Mouse (Mus musculus) MEL (cell line): ENCODE data around the gene Pabpn1. TPM values are rescaled to one million over a fixed set of nuclear protein-coding genes. Genes with fewer than 3 reads are reported as not detected.

Experiments used
- DNase-seq: peaks from one replicate; pipeline ENCODE4 v3.0.0; 2011; ENCODE audit warnings: low read depth, low spot score
- H3K27ac ChIP-seq: 2 replicates; pipeline ENCODE4 v1.5.1; 2012; ENCODE audit warnings: low read depth, mild to moderate bottlenecking, control low read depth, low read length, moderate library complexity; ENCODE audit not compliant: control insufficient read depth
- H3K27me3 ChIP-seq, 2 experiments: fragments of 150-350 bp in 1 of 2; sonication (generic) in 1 of 2; 2 replicates each; pipeline ENCODE4 v1.6.1; 2012; ENCODE audit warnings: low read length in 2 of 2, mild to moderate bottlenecking in 2 of 2, improper control_type of control experiment in 1 of 2, moderate library complexity in 1 of 2; ENCODE audit not compliant: insufficient read depth in 2 of 2, control insufficient read depth in 1 of 2
- H3K36me3 ChIP-seq, 2 experiments: 2 replicates each; pipeline ENCODE4 v1.6.1; 2012 to 2014; ENCODE audit warnings: low read length in 2 of 2, improper control_type of control experiment in 1 of 2, inconsistent platforms in 1 of 2, mild to moderate bottlenecking in 1 of 2; ENCODE audit not compliant: insufficient read depth in 2 of 2, control insufficient read depth in 1 of 2
- H3K4me1 ChIP-seq, 2 experiments: fragments of 150-350 bp in 1 of 2; sonication (generic) in 1 of 2; 2 replicates each; pipeline ENCODE4 v1.6.1; 2012; ENCODE audit warnings: low read length in 2 of 2, improper control_type of control experiment in 1 of 2, mild to moderate bottlenecking in 1 of 2; ENCODE audit not compliant: insufficient read depth in 2 of 2, control insufficient read depth in 1 of 2
- H3K4me3 ChIP-seq, 2 experiments: fragments of 150-350 bp in 1 of 2; sonication (generic) in 1 of 2; 2 replicates each; pipeline ENCODE4 v1.5.1; 2012; ENCODE audit warnings: low read depth in 2 of 2, low read length in 2 of 2, mild to moderate bottlenecking in 2 of 2, moderate library complexity in 2 of 2, control low read depth in 1 of 2, improper control_type of control experiment in 1 of 2; ENCODE audit not compliant: control insufficient read depth in 1 of 2, insufficient read depth in 1 of 2
- H3K79me2 ChIP-seq: 2 replicates; pipeline ENCODE4 v1.6.1; 2012; ENCODE audit warnings: mild to moderate bottlenecking, low read length, moderate library complexity; ENCODE audit not compliant: control insufficient read depth, poor library complexity, insufficient read depth
- H3K9ac ChIP-seq: 2 replicates; pipeline ENCODE4 v1.6.1; 2012; ENCODE audit warnings: low read depth, mild to moderate bottlenecking, control low read depth, low read length, moderate library complexity; ENCODE audit not compliant: control insufficient read depth, poor library complexity, severe bottlenecking
- H3K9me3 ChIP-seq: fragments of 150-350 bp; sonication (generic); replicated peaks from 2 replicates; pipeline ENCODE4 v1.6.1; 2012; ENCODE audit warnings: mild to moderate bottlenecking, low read length, improper control_type of control experiment, moderate library complexity; ENCODE audit not compliant: insufficient read depth
- CHD1 ChIP-seq: IDR thresholded peaks from 2 replicates; pipeline ENCODE4 v1.6.1; 2012; ENCODE audit warnings: low read depth, mild to moderate bottlenecking, inconsistent platforms, low read length, improper control_type of control experiment
- EP300 ChIP-seq, 2 experiments: IDR thresholded peaks; 2 replicates each; pipeline ENCODE4 v1.6.1; 2011; ENCODE audit warnings: improper control_type of control experiment in 2 of 2, low read length in 2 of 2, low read depth in 1 of 2, mild to moderate bottlenecking in 1 of 2
- HCFC1 ChIP-seq: IDR thresholded peaks from 2 replicates; pipeline ENCODE4 v1.6.1; 2012; ENCODE audit warnings: low read depth, mild to moderate bottlenecking, inconsistent platforms, low read length, improper control_type of control experiment, moderate library complexity
- KAT2A ChIP-seq: conservative IDR thresholded peaks from 2 replicates; pipeline ENCODE4 v1.6.1; 2012; ENCODE audit warnings: low read depth, low read length, improper control_type of control experiment, inconsistent platforms
- MAX ChIP-seq: IDR thresholded peaks from 2 replicates; pipeline ENCODE4 v1.6.1; 2011; ENCODE audit warnings: low read length, improper control_type of control experiment
- MAZ ChIP-seq: IDR thresholded peaks from 2 replicates; pipeline ENCODE4 v1.6.1; 2012; ENCODE audit warnings: low read depth, mild to moderate bottlenecking, inconsistent platforms, low read length, improper control_type of control experiment
- MEF2A ChIP-seq: IDR thresholded peaks from 2 replicates; pipeline ENCODE4 v1.6.1; 2014; ENCODE audit warnings: low read depth, mild to moderate bottlenecking, inconsistent platforms, low read length, improper control_type of control experiment; ENCODE audit not compliant: poor library complexity, insufficient replicate concordance, severe bottlenecking; ENCODE audit errors: extremely low read depth
- MYC ChIP-seq: IDR thresholded peaks from 2 replicates; pipeline ENCODE4 v1.6.1; 2011; ENCODE audit warnings: low read depth, mild to moderate bottlenecking, low read length, improper control_type of control experiment, moderate library complexity
- RAD21 ChIP-seq: IDR thresholded peaks from 2 replicates; pipeline ENCODE4 v1.6.1; 2011; ENCODE audit warnings: mild to moderate bottlenecking, low read depth, low read length, improper control_type of control experiment
- UBTF ChIP-seq: IDR thresholded peaks from 2 replicates; pipeline ENCODE4 v1.6.1; 2012; ENCODE audit warnings: low read depth, mild to moderate bottlenecking, inconsistent platforms, low read length, improper control_type of control experiment, moderate library complexity, borderline replicate concordance; ENCODE audit not compliant: insufficient read depth
- USF2 ChIP-seq, 2 experiments: IDR thresholded peaks; 2 replicates each; pipeline ENCODE4 v1.6.1; 2011 to 2012; ENCODE audit warnings: improper control_type of control experiment in 2 of 2, low read length in 2 of 2, borderline replicate concordance in 1 of 2, inconsistent platforms in 1 of 2, low read depth in 1 of 2, mild to moderate bottlenecking in 1 of 2; ENCODE audit not compliant: insufficient read depth in 1 of 2
- ZC3H11A ChIP-seq: IDR thresholded peaks from 2 replicates; pipeline ENCODE4 v1.6.1; 2012; ENCODE audit warnings: low read depth, mild to moderate bottlenecking, inconsistent platforms, low read length, improper control_type of control experiment
- polyA plus RNA-seq, 2 experiments: library from polyadenylated mRNA; stranded (reverse) in 1 of 2; unstranded in 1 of 2; fragments of >175 nt in 1 of 2; fragments of >200 nt in 1 of 2; gene quantifications; 2 replicates each; pipeline versions ENCODE4 v1.2.1 to v1.2.4; 2012; ENCODE audit warnings: low replicate concordance in 2 of 2, low read depth in 1 of 2; ENCODE audit not compliant: insufficient read length in 2 of 2, insufficient read depth in 1 of 2, missing spikeins in 1 of 2
- total RNA-seq: library from RNA; depleted of rRNA; stranded (reverse); fragments of 300-350 nt; gene quantifications from 2 replicates; pipeline ENCODE4 v1.2.3, GENCODE M21; 2012

Gene Pabpn1
- total and polyA plus RNA-seq, 3 experiments: 82.3 to 393 TPM; not detected in 1

DNA sequence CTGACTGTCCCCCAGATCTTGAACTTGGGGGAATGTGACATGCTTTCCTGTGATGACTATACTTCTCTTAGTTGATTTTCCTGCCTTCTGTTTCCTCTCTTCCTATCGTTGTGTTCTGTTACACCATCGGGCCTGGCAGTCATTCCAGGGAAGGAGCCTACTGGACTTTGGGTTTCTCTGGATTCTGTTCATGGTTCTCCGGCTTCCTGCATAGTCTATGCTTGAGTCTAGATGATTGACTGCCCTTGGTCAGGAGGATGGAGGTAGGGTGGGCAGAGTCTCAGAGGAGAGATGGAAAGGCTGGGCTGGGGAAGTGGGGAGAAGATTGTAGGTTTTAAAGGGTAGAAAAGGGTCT, 47.9 kb downstream of the Pabpn1 start:
- Histone ChIP-seq H3K4me3 (no peak overlapping the region), H3K9ac (no peak overlapping the region), H3K27ac (no peak overlapping the region), H3K9me3 (no peaks in the 10 kb centered on the region), H3K4me1 (peaks cover 0 to 8% of the 10 kb centered on the region in 2 experiments; a peak in 1 of 4 replicates), H3K27me3 (0 out of 4 replicates have a peak, but pooled peaks cover 0 to under 1% of the 10 kb centered on the region in 2 experiments), H3K79me2 (no peaks in the 10 kb centered on the region), H3K36me3 (peaks cover 0 to 5% of the 10 kb centered on the region in 2 experiments; a peak in 1 of 4 replicates)
- TF ChIP-seq UBTF (no peak), USF2 (IDR thresholded peaks at IDR 0.05; ENCODE audit: borderline replicate concordance in 1 of 2, insufficient read depth in 1 of 2, low read depth in 1 of 2, low read length in 2 of 2) (no peak), MAZ (no peak), ZC3H11A (no peak), CHD1 (no peak), EP300 (IDR thresholded peaks at IDR 0.05; ENCODE audit: low read depth in 1 of 2, low read length in 2 of 2) (no peak), KAT2A (no peak)
- no peak for DNase-seq

- Histone ChIP-seq H3K9me3 (no peaks in the 10 kb centered on the region), H3K4me3 (no peak overlapping the region), H3K36me3 (peaks cover 0 to 5% of the 10 kb centered on the region in 2 experiments; a peak in 1 of 4 replicates), H3K27ac (no peak overlapping the region), H3K9ac (no peak overlapping the region), H3K79me2 (no peaks in the 10 kb centered on the region), H3K4me1 (peaks cover 0 to 8% of the 10 kb centered on the region in 2 experiments; a peak in 1 of 4 replicates), H3K27me3 (no peaks in the 10 kb centered on the region; a peak in 1 of 4 replicates)
- TF ChIP-seq RAD21 (no peak), HCFC1 (no peak), MEF2A (no peak), MAX (no peak), MAZ (no peak), MYC (no peak)
- no peak for DNase-seq
Observed at GRCm38 (mm10) chr14:54941024-54941978, 49.0 kb downstream of the Pabpn1 start.
